Mouse (Mus musculus) hematopoietic stem cell, adult 5-6 weeks (primary cell): ENCODE results near the gene Olfr1029. TPM values are rescaled to one million over a fixed set of nuclear protein-coding genes. Genes with fewer than 3 reads are reported as not detected.
"Not testable (repeated sequence)": the region's sequence is repeated elsewhere in the genome, so short reads cannot be mapped to it uniquely, and the experiment has no call there.

Source experiments
- ATAC-seq, 2 experiments: fragments of 125-278 bp in 1 of 2; replicated peaks in 1 of 2; 2 replicates each; pipeline ENCODE4 v1.8.0; 2016 to 2017; ENCODE audit warnings: inconsistent platforms in 2 of 2, mild to moderate bottlenecking in 2 of 2, moderate number of reproducible peaks in 2 of 2, low read depth in 1 of 2, moderate TSS enrichment in 1 of 2; ENCODE audit not compliant: low FRiP score in 2 of 2, poor library complexity in 2 of 2, severe bottlenecking in 2 of 2, insufficient read depth in 1 of 2, low TSS enrichment in 1 of 2
- total RNA-seq: library from RNA; stranded (forward); fragments of 172-1452, 232-1000 nt; gene quantifications from 2 replicates; pipeline ENCODE4 v1.2.3, GENCODE M21; 2017

Gene Olfr1029
- total RNA-seq = not detected in 2 replicates

GRCm38 (mm10) chr2:85973595-85973994 lies at the start of gene Olfr1029:
Gene Olfr1029, plus strand, starts transcription at chr2:85973895.
- ATAC-seq = no peak

GRCm38 (mm10) chr2:85950137-85950536 lies 23.6 kb upstream of the Olfr1029 start, which contains the start of gene Olfr1028:
Gene Olfr1028, plus strand, starts transcription at chr2:85950437.
- no peak for ATAC-seq

GRCm38 (mm10) chr2:85978976-85979375 lies 5.3 kb downstream of the Olfr1029 start, which contains the start of gene Olfr1030:
Gene Olfr1030, plus strand, starts transcription at chr2:85979276.
- no peak for ATAC-seq

- ATAC-seq = no peak
These were observed 16.3 kb downstream of the Olfr1029 start, which contains the start of gene Olfr1031 for GRCm38 (mm10) chr2:85990004-85990403. Gene Olfr1031, plus strand, starts transcription at chr2:85990304.

GRCm38 (mm10) chr2:86005240-86005639 lies 31.5 kb downstream of the Olfr1029 start, which contains the start of gene Olfr1032:
Gene Olfr1032, plus strand, starts transcription at chr2:86005540.
- no peak for ATAC-seq

- ATAC-seq = peak; percentile 42 to 75; a peak in 3 of 4 replicates
These were observed 46.7 kb downstream of the Olfr1029 start, which contains the start of gene Olfr1033 for GRCm38 (mm10) chr2:86020406-86020805. Gene Olfr1033, plus strand, starts transcription at chr2:86020633.

- ATAC-seq = not testable (repeated sequence)
These were observed 47.8 kb downstream of the Olfr1029 start for GRCm38 (mm10) chr2:86021518-86021917.

Other genes starting within 250 kb of the Olfr1029 start
- not detected in 2 replicates for gene Olfr1012, start 211.1 kb upstream of the Olfr1029 start, total RNA-seq
- gene Olfr1013, start 206.8 kb upstream of the Olfr1029 start, total RNA-seq = not detected in 2 replicates
- gene Olfr1014, start 201.2 kb upstream of the Olfr1029 start, total RNA-seq = not detected in 2 replicates
- not detected in 2 replicates for gene Olfr1015, start 191.9 kb upstream of the Olfr1029 start, total RNA-seq
- not detected in 2 replicates for gene Olfr1016, start 171.4 kb upstream of the Olfr1029 start, total RNA-seq
- not detected in 2 replicates for gene Olfr1018, start 155.4 kb upstream of the Olfr1029 start, total RNA-seq
- not detected in 2 replicates for gene Olfr1019, start 128.4 kb upstream of the Olfr1029 start, total RNA-seq
- gene Olfr1020, start 126.9 kb upstream of the Olfr1029 start, total RNA-seq = not detected in 2 replicates
- gene Olfr1022, start 105.3 kb upstream of the Olfr1029 start, total RNA-seq = not detected in 2 replicates
- gene Olfr1023, start 88.3 kb upstream of the Olfr1029 start, total RNA-seq = not detected in 2 replicates
- gene Olfr1024, start 68.8 kb upstream of the Olfr1029 start, total RNA-seq = not detected in 2 replicates
- gene Olfr1025-ps1, start 58.7 kb upstream of the Olfr1029 start, total RNA-seq = not detected in 2 replicates
- gene Olfr1026, start 52.3 kb upstream of the Olfr1029 start, total RNA-seq = not detected in 2 replicates
- gene Olfr1028, start 23.5 kb upstream of the Olfr1029 start, total RNA-seq = not detected in 2 replicates
- gene Olfr1030, start 5.4 kb downstream of the Olfr1029 start, total RNA-seq = not detected in 2 replicates
- not detected in 2 replicates for gene Olfr1031, start 16.4 kb downstream of the Olfr1029 start, total RNA-seq
- gene Olfr1032, start 31.6 kb downstream of the Olfr1029 start, total RNA-seq = not detected in 2 replicates
- not detected in 2 replicates for gene Olfr1033, start 46.7 kb downstream of the Olfr1029 start, total RNA-seq
- gene Olfr1034, start 72.0 kb downstream of the Olfr1029 start, total RNA-seq = 0.06 TPM in 1 of 2 replicates, not detected in the other
- gene Olfr1036, start 100.1 kb downstream of the Olfr1029 start, total RNA-seq = not detected in 2 replicates
- gene Olfr1037, start 113.5 kb downstream of the Olfr1029 start, total RNA-seq = not detected in 2 replicates
- gene Olfr1039, start 162.0 kb downstream of the Olfr1029 start, total RNA-seq = not detected in 2 replicates
- gene Olfr1040, start 172.8 kb downstream of the Olfr1029 start, total RNA-seq = not detected in 2 replicates
- not detected in 2 replicates for gene Olfr1042, start 187.9 kb downstream of the Olfr1029 start, total RNA-seq
- not detected in 2 replicates for gene Olfr1043, start 193.6 kb downstream of the Olfr1029 start, total RNA-seq
- not detected in 2 replicates for gene Olfr1044, start 203.9 kb downstream of the Olfr1029 start, total RNA-seq
- gene Olfr52, start 211.8 kb downstream of the Olfr1029 start, total RNA-seq = not detected in 2 replicates
- gene Olfr1045, start 229.1 kb downstream of the Olfr1029 start, total RNA-seq = not detected in 2 replicates
- gene Olfr1046, start 245.4 kb downstream of the Olfr1029 start, total RNA-seq = not detected in 2 replicates